Mouse (Mus musculus) gastrocnemius, adult 18-20 months (tissue): ENCODE data around the gene H2-T22. TPM values are rescaled to one million over a fixed set of nuclear protein-coding genes. Genes with fewer than 3 reads are reported as not detected.
A peak's percentile ranks its signal among the peaks of the same experiment; 100 is the strongest.
"Not testable (repeated sequence)": the region's sequence is repeated elsewhere in the genome, so short reads cannot be mapped to it uniquely, and the experiment has no call there.

Source experiments
- DNase-seq: peaks from one replicate; pipeline ENCODE4 v3.0.0; 2021; ENCODE audit warnings: low spot score
- long read RNA-seq, 2 experiments: library from polyadenylated mRNA; stranded (forward); transcript quantifications; one replicate each; pipeline ENCODE4 v2.0.0; 2021
- total RNA-seq, 2 experiments: library from RNA; stranded (reverse); gene quantifications; 2 replicates each; pipeline ENCODE4 v1.2.3; 2021

Gene H2-T22
- total RNA-seq = 10 to 100 TPM in 1 of 2 experiments, 1 to 10 TPM in 1; 7.9 to 15.7 TPM
- long read RNA-seq, experiment 1, partial matches to known transcripts = 0 of 10 reads
- long read RNA-seq, experiment 1, other reads (novel, unspliced or antisense) = 0 of 10 reads
- long read RNA-seq, experiment 2, partial matches to known transcripts = 0 of 6 reads
- long read RNA-seq, experiment 2, other reads (novel, unspliced or antisense) = 1 of 6 reads

DNA sequence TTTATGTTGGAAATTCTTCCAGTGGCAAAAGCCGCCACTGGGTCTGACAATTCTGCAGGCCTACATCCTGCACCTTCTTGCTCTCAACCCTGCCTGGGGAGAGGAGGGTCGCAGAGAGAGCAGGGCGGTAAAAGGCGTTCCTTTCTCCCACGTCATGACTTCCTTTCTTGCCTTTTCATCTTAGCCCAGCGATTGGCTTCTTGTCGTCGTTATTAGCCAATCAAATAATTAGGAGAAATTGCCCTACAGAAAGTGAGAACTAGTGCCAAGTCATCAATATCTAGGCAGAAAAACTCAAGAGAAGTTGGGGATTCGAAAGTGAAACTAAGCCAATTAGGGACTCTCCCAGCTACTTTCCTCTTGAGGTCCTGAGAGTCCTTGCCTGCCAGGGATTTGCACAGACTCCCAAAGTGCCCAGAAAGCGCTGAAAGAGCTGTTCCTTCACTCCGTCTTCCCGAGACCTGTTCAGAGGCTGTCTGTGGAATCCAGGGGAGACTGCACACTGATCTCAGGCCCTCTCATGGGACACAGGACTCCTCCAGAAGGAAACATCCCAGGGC lies at the start of gene H2-T22, which contains the start of gene Gm6034:
H2-T22 (minus strand) TSS at position 138 of the 560 bp plus-strand sequence.
Gm6034 (plus strand) TSS at position 352 of the 560 bp plus-strand sequence.
- peak; percentile 83 for DNase-seq

DNA sequence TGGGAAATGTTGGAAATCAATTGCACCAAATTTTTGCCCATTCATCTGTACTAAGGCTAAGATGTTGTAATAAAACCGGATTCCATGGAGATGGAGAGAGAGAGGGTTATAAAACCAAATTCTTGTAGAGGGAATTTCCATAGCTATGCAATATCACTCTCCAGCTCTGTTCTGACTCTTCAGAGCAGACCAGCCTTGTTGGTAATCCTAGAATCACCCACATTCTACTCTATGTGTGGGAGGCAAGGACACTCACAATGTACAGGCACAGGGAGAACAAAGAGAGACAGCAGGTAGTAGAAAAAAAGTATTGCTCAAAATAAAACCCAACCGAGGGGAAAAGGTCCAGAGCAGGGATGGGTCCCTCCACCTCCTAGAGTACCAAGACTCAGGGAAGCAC lies 49.4 kb upstream of the H2-T22 start:
- not testable (repeated sequence) for DNase-seq

DNA sequence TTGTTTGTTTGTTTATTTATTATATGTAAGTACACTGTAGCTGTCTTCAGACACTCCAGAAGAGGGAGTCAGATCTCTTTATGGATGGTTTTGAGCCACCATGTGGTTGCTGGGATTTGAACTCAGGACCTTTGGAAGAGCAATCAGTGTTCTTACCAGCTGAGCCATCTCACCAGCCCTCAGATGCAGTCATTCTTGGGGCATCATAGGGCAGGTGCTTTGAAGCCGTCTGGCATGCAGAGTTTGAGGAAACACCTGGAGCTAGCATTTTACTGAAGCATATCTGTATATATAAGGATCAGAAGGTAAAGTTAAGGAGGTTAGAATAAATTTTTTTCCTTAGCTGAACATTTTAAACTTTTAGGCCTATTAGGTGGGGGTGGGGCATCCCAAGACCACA lies 43.4 kb upstream of the H2-T22 start:
- DNase-seq = not testable (repeated sequence)

DNA sequence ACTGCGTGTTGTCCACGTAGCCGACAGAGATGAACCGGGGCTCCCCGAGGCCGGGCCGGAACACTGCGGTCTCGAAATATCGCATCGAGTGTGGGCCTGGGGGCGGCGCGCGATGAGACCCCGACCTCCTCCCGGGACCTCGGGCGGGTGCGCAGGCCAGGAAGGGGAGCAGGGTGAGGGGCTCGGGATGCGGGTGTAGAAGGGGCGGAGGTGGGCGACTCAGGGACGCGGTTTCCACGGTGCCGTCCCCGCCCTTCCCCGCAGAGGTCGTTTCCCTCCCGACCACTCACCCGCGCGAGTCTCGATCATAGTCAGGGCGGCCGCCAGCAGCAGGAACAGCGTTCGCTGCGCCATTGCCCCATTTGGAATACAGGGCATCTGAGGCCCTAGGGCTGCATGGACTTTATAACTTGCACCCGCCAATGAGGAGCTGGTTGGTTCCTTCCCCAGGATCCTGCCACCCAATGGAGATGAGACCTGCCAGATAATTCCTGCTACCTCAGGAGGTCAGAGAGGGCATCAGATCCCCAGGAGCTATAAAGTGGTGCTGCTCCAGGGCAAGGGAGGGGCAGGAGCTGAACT lies 41.4 kb upstream of the H2-T22 start:
- no peak for DNase-seq

DNA sequence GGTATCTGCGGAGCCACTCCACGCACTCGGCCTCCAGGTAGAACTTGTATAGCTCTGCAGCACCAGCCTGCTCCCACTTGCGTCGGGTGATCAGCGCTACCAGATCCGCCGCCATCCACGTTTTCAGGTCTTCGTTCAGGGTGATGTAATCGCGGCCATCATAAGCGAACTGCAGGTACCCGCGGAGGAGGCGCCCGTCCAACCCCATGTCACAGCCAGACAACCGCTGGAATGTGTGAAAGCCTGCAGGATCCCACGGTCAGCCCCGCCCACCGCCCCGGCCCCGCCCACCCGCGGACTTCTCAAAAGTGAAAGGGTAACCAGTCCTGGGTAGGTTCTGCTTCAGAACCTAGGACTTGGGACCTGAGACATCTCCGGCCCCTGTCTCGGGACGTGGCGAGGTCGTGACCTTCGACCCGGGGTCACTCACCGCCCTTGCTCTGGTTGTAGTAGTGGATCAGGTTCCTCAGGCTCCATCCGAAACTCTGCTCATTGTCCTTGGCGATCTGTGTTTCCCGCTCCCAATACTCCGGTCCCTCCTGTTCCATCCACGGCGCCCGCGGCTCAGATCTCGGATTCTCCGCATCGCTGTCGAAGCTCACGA lies 40.8 kb upstream of the H2-T22 start:
- DNase-seq = no peak

DNA sequence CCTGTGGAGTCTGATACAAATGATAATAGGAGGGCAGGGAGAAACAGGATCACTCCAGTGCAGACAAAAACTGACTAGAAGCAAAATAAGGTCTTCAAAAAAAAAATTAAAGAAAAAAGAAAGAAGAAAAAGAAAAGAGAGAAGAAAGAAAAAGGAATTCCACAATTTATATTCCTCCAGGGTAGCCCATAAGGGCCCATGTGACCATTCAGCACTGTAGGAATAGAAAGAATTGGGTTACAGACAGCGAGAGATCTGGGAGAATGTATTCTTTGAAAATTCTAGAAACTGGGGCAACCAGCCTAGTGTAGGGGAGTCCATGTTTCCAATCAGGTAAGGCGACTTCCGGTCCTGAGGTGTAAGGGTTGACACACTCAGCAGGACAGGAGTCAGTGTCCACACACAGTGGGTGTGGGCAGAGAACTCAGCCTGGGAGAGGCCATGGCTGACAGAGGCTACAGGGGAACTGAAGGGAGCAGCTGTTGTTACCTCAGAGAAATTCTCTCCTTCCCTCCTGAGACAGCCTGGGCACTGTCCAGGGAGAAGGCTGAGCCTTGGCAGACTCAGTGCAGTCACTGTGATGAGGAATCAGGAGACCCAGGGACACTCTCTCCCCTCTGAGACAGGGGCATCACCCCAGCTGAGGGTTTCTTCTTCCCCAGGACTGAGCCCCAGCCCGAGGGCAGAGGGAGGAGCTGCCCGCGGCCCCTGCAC lies 40.1 kb upstream of the H2-T22 start:
- DNase-seq = not testable (repeated sequence)

DNA sequence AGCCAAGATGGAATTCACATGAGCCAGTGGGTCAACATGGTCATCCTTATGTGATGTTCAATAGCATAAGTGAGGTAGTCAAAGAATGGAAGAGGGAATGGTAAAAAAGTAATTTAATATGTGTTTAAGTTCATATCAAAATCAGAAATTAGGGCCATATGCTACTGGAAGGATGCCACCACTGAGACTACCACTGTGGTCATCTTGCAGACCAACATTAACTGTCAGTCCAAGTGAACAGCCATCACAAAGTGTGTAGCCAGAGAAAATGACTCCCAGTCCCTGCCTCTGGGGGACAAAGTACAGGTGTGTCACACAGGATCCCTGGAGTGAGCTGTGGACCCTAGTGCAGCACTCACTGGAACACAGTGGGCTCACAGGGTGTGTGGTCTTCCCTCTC lies 39.4 kb upstream of the H2-T22 start:
- not testable (repeated sequence) for DNase-seq

DNA sequence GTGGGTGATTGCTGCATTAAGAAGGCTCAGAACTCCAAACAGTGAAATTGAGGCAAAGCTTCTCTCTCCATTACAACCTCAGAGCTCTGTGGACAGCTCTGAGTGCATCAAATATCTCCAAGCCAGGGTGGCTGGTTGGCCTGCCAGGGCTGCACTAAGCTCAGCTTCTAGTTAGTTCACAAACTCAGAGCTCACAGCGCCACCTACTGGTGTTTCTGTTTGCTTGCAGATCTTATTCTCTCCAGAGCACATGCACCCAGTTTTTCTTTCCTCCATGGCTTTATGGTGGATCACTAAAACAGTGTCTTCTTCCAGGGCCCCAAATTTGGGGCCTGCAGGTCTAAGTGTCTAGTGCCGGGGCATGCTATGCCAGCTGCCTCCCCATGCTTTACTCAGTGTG lies 18.3 kb upstream of the H2-T22 start:
- peak; percentile 87 for DNase-seq

DNA sequence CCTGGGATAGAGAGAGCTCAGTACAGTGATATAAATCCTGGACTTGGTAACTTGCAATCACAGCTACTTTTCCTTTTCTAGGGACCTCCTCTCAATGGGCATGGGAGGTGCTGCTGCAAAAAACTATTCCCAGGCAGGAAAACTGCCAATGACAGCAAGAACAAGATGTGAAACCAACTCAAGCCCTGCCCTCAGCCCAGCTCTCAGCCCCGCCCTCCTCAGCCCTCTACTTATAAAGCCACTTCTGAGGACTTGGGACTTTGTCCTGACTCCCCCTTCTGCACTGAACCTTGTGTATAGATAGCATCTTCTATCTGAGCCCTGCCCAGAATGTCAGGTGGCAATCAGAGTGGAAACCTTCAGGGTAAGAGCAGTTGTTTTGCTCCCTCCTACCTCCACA lies 15.8 kb upstream of the H2-T22 start, which contains the start of gene Gm11127:
Gm11127 (minus strand) TSS at position 10 of the 400 bp plus-strand sequence.
- not testable (repeated sequence) for DNase-seq

DNA sequence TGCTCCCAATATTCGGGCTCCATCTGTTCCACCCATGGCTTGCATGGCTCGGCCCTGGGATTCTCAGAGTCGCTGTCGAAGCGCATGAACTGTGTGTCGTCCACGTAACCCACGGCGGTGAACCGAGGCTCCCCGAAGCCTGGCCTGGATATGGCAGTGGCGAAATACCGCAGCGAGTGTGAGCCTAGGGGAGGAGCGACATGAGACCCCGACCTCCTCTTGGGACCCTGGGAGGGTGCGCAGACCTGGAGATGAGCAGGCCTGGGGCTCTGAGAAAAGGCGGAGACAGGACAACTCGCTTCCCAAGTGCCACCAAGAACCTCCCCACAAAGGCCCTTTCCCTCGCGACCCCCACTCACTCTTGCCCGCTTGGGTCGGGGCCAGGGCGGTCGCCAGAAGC lies 15.4 kb upstream of the H2-T22 start:
- not testable (repeated sequence) for DNase-seq

DNA sequence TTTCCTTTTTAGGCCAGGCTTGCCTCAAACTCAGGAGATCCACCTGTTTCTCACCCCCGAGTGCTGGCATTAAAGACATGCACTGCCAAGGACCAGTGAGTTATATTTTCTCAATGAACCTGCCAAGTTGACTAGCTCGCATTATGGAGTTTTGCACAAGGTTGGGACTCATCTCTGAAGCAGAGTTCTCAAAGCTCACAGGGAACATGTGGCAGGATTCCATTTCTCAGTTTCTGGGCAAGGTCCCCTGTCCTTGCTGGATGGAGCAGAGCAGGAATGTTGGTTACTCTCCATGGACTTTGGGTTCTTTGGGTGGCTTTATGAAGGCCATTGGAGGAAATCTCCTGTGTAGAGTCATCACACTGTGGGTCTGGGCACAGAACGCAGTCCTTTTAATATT lies 739 bp upstream of the H2-T22 start:
- no peak for DNase-seq

DNA sequence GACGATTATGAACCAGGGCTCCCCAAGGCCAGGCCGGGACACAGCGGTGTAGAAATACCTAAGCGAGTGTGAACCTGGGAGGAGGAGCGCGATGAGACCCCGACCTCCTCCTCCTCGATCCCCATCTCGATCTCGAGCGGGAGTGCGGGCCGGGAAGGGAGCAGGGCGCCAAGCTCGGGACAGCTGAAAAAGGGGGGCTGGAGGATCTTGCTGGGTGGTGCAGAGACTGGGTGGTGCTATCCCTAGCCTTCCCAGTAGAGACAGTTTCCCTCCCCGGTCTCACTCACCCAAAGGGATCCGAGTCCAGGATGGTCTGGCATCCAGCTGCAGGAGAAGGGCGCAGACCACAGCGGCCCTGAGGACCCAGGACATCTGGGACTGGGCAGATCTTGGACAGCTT lies 492 bp downstream of the H2-T22 start:
- DNase-seq = not testable (repeated sequence)

DNA sequence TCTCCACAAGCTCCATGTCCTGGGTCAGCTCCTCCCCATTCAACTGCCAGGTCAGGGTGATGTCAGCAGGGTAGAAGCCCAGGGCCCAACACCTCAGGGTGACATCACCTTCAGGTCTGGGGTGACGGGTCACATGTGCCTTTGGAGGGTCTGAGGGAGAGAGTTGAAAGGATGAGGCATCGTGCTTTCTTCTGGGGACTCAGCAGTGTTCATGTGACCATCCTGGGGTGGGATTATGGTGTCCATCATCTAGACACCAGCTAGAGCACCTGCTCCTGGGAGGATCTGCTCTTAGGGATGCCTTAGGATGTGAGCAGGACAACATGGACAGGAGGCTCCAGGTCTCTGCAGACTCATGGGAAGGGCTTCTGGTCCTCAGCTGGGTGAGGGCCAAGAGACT lies 1.9 kb downstream of the H2-T22 start:
- not testable (repeated sequence) for DNase-seq

DNA sequence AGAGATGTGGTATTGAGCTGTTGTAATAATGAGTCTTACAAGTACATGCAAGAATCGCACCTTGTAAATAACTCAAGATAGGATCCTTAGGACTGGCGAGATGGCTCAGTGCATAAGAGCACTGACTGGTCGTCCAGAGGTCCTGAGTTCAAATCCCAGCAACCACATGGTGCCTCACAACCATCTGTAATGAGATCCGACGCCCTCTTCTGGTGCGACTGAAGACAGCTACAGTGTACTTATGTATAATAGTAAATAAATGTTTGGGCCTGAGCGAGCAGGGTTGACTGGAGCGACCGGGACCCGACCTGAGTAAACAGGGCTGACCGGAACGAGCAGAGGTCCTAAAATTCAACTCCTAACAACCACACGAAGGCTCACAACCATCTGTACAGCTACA lies 6.4 kb downstream of the H2-T22 start:
- DNase-seq = not testable (repeated sequence)

DNA sequence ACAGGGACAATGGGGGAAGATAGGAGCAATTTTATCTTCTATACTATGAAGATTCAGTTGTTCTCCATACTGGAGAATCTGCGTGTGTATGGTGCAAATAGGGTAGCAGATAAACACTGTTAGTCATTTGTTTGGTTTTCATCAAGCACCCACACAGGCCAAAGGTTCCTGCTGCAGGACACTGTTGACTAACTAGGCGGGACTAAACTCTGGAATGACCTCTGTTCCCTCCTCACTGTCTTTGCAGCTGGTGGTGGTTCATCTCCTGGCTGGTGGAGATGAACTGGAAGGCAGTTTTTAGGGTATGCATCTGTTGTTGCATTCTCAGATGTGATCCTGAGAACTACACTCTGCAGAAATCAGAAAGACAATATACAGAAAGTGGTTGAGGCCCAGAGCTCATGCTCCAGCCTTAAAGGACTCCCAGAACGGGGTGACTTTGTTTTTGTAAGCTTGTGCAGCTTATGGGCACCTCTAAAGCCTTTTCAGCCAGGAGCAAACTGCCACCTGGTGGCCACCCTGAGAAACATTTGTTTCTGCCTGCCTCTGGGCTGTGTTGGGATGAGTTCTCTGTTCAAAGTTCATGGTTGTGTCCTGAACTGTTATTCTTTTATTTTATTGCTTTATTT lies 7.4 kb downstream of the H2-T22 start:
- DNase-seq = peak; percentile 55

DNA sequence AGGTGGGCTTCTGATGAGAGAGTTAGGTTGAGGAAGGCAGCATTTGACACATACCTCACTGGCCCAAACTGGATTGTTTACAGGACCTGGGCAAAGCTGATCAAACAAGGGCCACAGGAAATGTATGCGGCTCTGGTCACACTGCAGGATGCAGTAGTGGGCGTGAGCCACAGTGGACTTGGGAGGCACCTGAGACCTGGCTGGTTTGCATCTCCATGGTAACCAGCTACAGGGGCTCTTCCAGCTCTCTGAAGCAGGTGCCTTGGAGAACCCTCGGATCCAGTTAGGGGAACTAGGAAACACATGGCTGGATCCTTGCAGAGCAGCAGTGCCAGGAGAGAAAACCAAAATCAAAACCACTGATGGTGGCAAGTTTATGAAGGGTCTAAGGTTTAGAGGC lies 8.0 kb downstream of the H2-T22 start:
- not testable (repeated sequence) for DNase-seq

DNA sequence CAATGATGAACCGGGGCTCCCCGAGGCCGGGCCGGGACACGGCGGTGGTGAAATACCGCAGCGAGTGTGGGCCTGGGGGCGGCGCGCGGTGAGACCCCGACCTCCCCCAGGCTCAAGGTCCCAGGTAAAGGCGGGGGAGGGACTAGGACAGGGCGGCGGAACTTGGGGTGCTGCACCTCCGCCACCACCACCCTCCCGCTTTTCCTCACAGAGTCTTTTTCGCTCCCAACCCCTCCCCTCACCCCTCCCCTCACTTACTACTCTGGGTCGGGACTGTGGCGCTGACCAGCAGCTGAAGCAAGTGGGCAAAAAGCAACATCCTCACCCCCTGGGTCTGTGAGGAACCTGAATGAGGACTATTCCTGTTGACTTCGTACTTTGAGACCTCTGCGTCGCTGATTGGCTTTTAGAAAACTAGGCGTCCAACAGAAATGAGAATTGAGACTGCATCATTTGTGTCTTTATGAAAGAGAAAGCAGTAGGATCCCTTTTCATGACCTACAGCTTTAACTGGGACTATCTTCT lies 10.1 kb downstream of the H2-T22 start, which contains the start of gene H2-T23:
H2-T23 (minus strand) TSS at position 505 of the 525 bp plus-strand sequence.
- DNase-seq = peak; percentile 47

DNA sequence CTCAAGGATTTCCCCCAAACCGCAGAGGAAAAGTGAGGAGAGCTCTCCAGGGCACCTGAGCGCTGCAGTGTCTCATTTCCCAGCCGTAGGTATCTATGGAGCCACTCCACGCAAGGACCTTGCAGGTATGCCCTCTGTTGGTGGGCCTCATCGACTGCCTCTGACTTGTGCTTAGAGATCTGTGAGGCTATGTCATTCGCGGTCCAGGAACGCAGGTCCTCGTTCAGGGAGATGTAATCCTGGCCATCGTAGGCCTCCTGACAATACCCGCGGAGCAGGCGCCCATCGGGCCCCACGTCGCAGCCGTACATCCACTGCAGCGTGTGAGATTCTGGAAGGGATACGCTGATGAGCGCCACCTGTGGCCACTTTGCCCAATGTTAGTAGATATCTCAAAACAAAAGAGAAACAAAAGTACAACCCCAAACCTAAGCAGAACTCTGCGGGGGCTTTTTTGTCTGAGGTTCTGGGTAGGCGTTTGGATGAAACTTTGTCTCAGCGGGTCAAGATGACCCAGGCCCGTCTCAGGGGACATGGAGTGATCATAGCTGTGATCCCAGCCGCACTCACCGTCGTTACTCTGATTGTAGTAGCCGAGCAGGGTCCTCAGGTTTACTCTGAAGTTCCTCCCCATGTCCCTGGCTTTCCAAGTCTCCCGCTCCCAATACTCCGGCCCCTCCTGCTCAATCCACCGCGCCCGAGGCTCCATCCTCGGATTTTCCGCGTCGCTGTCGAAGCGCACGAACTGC lies 10.8 kb downstream of the H2-T22 start:
- peak; percentile 36 for DNase-seq

DNA sequence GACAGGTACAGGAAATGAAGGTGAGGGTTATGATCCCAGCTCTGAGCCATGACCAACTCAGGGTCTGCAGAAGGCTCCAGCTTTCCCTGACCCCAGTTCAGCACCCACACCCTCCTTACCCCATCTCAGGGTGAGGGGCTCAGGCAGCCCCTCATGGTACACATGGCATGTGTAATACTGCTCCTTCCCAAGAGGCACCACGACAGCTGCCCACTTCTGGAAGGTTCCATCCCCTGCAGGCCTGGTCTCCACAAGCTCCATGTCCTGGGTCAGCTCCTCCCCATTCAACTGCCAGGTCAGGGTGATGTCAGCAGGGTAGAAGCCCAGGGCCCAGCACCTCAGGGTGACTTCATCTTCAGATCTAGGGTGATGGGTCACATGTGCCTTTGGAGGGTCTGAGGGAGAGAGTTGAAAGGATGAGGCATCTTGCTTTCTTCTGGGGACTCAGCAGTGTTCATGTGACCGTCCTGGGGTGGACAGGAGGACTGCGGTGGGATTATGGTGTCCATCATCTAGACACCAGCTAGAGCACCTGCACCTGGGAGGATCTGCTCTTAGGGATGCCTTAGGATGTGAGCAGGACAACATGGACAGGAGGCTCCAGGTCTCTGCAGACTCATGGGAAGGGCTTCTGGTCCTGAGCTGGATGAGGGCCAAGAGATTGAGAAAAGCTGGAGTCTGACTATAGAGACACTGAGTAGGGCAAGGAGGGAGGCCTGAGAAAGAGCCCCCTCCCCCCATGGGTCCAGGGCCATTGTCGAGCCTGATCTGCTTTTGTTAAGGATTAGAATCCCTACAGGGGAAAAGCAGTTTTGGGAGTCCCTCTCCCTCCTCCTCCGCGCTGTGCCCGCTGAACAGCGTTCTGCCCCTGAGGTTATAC lies 11.6 kb downstream of the H2-T22 start:
- not testable (repeated sequence) for DNase-seq
